Mouse (Mus musculus) heart, postnatal 0 days (tissue): ENCODE data around the gene AI854703. TPM values are rescaled to one million over a fixed set of nuclear protein-coding genes. Genes with fewer than 3 reads are reported as not detected.

Source experiments
- ATAC-seq: fragments of 200-750 bp; cut with Nextera tagmentation; 2 replicates; pipeline ENCODE4 v1.8.0; 2017; ENCODE audit warnings: low read depth, moderate number of reproducible peaks, moderate library complexity; ENCODE audit not compliant: insufficient read depth
- DNase-seq: peaks from one replicate; pipeline ENCODE4 v3.0.0-alpha.2; 2016; ENCODE audit warnings: low spot score
- H3K27ac ChIP-seq: fragments of 300-500 bp; sonication (generic); 2 replicates; pipeline ENCODE4 v1.5.1; 2014; ENCODE audit warnings: low read depth, mild to moderate bottlenecking
- H3K27me3 ChIP-seq: fragments of 300-500 bp; sonication (generic); 2 replicates; pipeline ENCODE4 v1.6.1; 2014; ENCODE audit warnings: low read length, mixed read lengths; ENCODE audit not compliant: control insufficient read depth, insufficient read depth
- H3K36me3 ChIP-seq: fragments of 300-500 bp; sonication (generic); replicated peaks from 2 replicates; pipeline ENCODE4 v1.6.1; 2014; ENCODE audit warnings: low read length, mixed read lengths; ENCODE audit not compliant: control insufficient read depth, insufficient read depth
- H3K4me1 ChIP-seq: fragments of 300-500 bp; sonication (generic); 2 replicates; pipeline ENCODE4 v1.6.1; 2014; ENCODE audit warnings: antibody characterized with exemption; ENCODE audit not compliant: control insufficient read depth, insufficient read depth
- H3K4me2 ChIP-seq: fragments of 300-500 bp; sonication (generic); 2 replicates; pipeline ENCODE4 v1.6.1; 2014; ENCODE audit warnings: low read depth, mild to moderate bottlenecking, low read length, moderate library complexity
- H3K4me3 ChIP-seq: fragments of 300-500 bp; sonication (generic); 2 replicates; pipeline ENCODE4 v1.5.1; 2014; ENCODE audit warnings: low read depth, low read length
- H3K9ac ChIP-seq: fragments of 300-500 bp; sonication (generic); replicated peaks from 2 replicates; pipeline ENCODE4 v1.6.1; 2014; ENCODE audit warnings: low read depth, low read length, mixed read lengths
- H3K9me3 ChIP-seq: fragments of 300-500 bp; sonication (generic); replicated peaks from 2 replicates; pipeline ENCODE4 v1.6.1; 2016; ENCODE audit warnings: low read length; ENCODE audit not compliant: control insufficient read depth
- CTCF ChIP-seq: IDR thresholded peaks from 2 replicates; pipeline ENCODE4 v1.5.1; 2016; ENCODE audit warnings: antibody characterized with exemption, control low read depth, low read depth
- EP300 ChIP-seq: IDR thresholded peaks from 2 replicates; pipeline ENCODE4 v1.6.1; 2016; ENCODE audit warnings: antibody characterized with exemption, low read depth
- WGBS: fragments of 180-500 bp; shearing (Covaris S2); extraction: QIAGEN DNeasy Blood & Tissue Kit; methylation state at CpG from one replicate; pipeline ENCODE4 v1.1.7; 2014; 5-methylcytosine and 5-hydroxymethylcytosine counted together
- polyA plus RNA-seq: library from polyadenylated mRNA; unstranded; fragments of >200 nt; fragmentation: Nextera tagmentation; extraction: Ambion mirVana; gene quantifications from 2 replicates; pipeline ENCODE4 v1.2.1, GENCODE M21; 2015
- total RNA-seq: library from RNA; depleted of rRNA; stranded (reverse); fragments of >200 nt; gene quantifications from 2 replicates; pipeline ENCODE4 v1.2.3, GENCODE M21; 2014; ENCODE audit warnings: low replicate concordance; rRNA removed

Gene AI854703
- total RNA-seq, result 0.38 TPM in 1 of 2 replicates, not detected in the other
- 0.73 and 0.87 TPM in 2 replicates for polyA plus RNA-seq

GRCm38 (mm10) chr6:48626464-48626863 is at the start of gene AI854703:
Gene AI854703 (plus strand): TSS chr6:48626764.
- no peaks in the 10 kb centered on the region for H3K9me3 ChIP-seq
- H3K4me1 ChIP-seq, result peaks cover 20% of the 10 kb centered on the region
- ATAC-seq, result no peak
- peaks cover 15% of the 10 kb centered on the region for H3K27me3 ChIP-seq
- no peaks in the 10 kb centered on the region for H3K36me3 ChIP-seq
- peak within 1 kb of the TSS; percentile 76 for H3K4me2 ChIP-seq
- H3K27ac ChIP-seq, result no peak within 1 kb of the TSS
- peak within 1 kb of the TSS; percentile 34; the same call in 1 of the 2 replicates for H3K9ac ChIP-seq
- 42% methylated on average over 8 of the region's 8 CpGs for WGBS
- TF ChIP-seq CTCF (no peak), EP300 (no peak)
- DNase-seq, result no peak
- H3K4me3 ChIP-seq, result peak within 1 kb of the TSS; percentile 48

DNA sequence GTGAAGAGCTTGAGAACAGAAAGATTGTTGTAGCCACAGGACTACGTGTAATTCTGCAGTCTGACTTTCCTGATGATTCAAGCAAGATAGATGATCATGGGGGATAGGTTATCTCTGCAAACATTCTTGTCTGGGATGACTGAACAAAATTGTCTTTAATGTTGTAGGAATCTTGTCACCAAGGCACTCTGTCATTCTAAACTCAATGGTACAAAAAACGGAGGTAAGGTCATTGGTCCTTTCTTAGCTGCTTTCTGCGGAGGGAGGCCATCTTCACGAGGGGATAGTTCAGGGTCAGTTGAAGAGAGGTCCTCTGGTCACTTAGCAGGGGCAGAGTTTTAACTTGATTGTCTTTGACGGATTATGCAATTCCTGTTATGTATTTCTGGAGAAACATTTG is 47.8 kb upstream of the AI854703 start:
- Histone ChIP-seq H3K36me3 (no peaks in the 10 kb centered on the region), H3K27me3 (no peaks in the 10 kb centered on the region), H3K9me3 (no peaks in the 10 kb centered on the region), H3K4me1 (peaks cover 26% of the 10 kb centered on the region), H3K9ac (no peak overlapping the region), H3K4me2 (no peak overlapping the region), H3K27ac (peak overlapping the region; percentile 79), H3K4me3 (no peak overlapping the region)
- ATAC-seq, result no peak
- WGBS, result 58% methylated on average over 5 of the region's 5 CpGs
- no peak for DNase-seq
- TF ChIP-seq CTCF (no peak), EP300 (no peak)

DNA sequence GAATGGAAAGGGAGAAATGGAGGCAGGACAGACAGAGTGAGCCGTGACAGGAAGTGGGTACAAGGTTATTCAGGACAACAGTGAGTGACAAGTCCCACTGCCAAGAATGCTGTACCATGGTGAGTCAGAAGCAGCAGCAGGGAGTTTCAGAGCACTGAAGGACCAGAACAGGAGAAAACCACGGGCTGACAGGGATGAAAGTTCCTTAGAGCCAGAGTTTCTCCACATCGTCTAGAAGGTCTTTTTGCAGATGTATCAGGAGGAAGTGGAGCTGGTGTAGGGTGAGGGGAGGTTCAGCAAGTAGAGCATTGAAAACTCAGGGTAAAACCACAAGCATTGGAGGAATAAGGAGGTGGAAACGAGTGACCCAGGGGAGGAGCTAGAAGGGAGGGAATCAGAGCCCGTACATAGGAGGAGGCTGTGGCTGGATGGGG is 47.3 kb upstream of the AI854703 start:
- peak; percentile 64; the same call in 1 of the 2 replicates for ATAC-seq
- Histone ChIP-seq H3K9ac (no peak overlapping the region; the same call in 1 of the 2 replicates), H3K4me2 (peak overlapping the region; percentile 44), H3K36me3 (no peaks in the 10 kb centered on the region), H3K4me3 (no peak overlapping the region), H3K9me3 (no peaks in the 10 kb centered on the region), H3K27me3 (no peaks in the 10 kb centered on the region), H3K27ac (peak overlapping the region; percentile 79), H3K4me1 (peaks cover 26% of the 10 kb centered on the region)
- WGBS, result 7% methylated on average over 5 of the region's 5 CpGs
- TF ChIP-seq EP300 (no peak), CTCF (no peak)
- peak; percentile 52 for DNase-seq

DNA sequence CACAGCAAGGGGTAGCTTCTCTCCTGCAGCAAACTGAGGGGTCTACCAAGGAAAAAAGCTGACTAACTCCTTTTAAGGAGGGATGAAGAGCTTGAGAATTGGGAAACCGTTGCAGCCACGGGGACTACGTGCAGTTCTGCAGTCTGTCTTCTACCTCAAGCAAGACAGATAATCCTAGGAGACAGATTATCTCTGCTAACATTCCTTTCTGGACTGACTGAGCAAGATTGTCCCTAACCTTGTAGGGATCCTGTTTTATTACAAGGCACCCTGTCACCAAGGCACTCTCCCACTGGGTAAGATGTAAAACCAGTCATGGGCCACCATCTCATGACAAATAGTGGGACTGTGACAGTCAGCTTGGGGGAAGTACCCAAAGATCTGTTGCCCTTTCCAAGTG is 45.3 kb upstream of the AI854703 start:
- Histone ChIP-seq H3K4me3 (no peak overlapping the region), H3K9me3 (no peaks in the 10 kb centered on the region), H3K27me3 (no peaks in the 10 kb centered on the region), H3K4me2 (no peak overlapping the region), H3K27ac (peak overlapping the region; percentile 40), H3K36me3 (no peaks in the 10 kb centered on the region), H3K9ac (no peak overlapping the region), H3K4me1 (peaks cover 26% of the 10 kb centered on the region)
- DNase-seq, result no peak
- TF ChIP-seq CTCF, result no peak
- TF ChIP-seq EP300, result no peak
- no peak for ATAC-seq
- WGBS, result 13% methylated on average over 3 of the region's 3 CpGs

GRCm38 (mm10) chr6:48582037-48582436 is 44.5 kb upstream of the AI854703 start:
- Histone ChIP-seq H3K4me3 (no peak overlapping the region), H3K36me3 (no peaks in the 10 kb centered on the region), H3K4me1 (peaks cover 26% of the 10 kb centered on the region), H3K27me3 (no peaks in the 10 kb centered on the region), H3K27ac (no peak overlapping the region), H3K9me3 (no peaks in the 10 kb centered on the region), H3K4me2 (no peak overlapping the region), H3K9ac (no peak overlapping the region)
- DNase-seq, result peak; percentile 53
- 50% methylated on average over 3 of the region's 3 CpGs for WGBS
- TF ChIP-seq CTCF (peak; percentile 69), EP300 (no peak)
- peak; percentile 42; the same call in 1 of the 2 replicates for ATAC-seq

GRCm38 (mm10) chr6:48589194-48589750 is 37.3 kb upstream of the AI854703 start, which contains the start of gene Gm45021:
Gene Gm45021 (plus strand): TSS chr6:48589610.
- ATAC-seq, result no peak
- H3K27me3 ChIP-seq, result no peaks in the 10 kb centered on the region
- no peaks in the 10 kb centered on the region for H3K36me3 ChIP-seq
- H3K9me3 ChIP-seq, result no peaks in the 10 kb centered on the region
- TF ChIP-seq CTCF (no peak), EP300 (no peak)
- DNase-seq, result peak; percentile 73
- WGBS, result 11% methylated on average over 6 of the region's 6 CpGs
- peak within 1 kb of the TSS; percentile 80 for H3K27ac ChIP-seq
- H3K4me2 ChIP-seq, result no peak within 1 kb of the TSS
- H3K4me1 ChIP-seq, result peaks cover 17% of the 10 kb centered on the region
- H3K9ac ChIP-seq, result no peak within 1 kb of the TSS; the same call in 1 of the 2 replicates
- no peak within 1 kb of the TSS for H3K4me3 ChIP-seq
